Mouse (Mus musculus) spleen, adult 2 months (tissue): Measurements from ENCODE around the gene Heyl. TPM values are rescaled to one million over a fixed set of nuclear protein-coding genes. Genes with fewer than 3 reads are reported as not detected.

ENCODE experiments used
- DNase-seq, 2 experiments: peaks; one replicate each; pipeline versions ENCODE4 v3.0.0 to v3.0.0-alpha.2; 2012 to 2021; ENCODE audit warnings: low spot score in 2 of 2, low read depth in 1 of 2
- H3K27ac ChIP-seq: fragments of 200-500 bp; 2 replicates; pipeline ENCODE4 v1.5.1; 2012; ENCODE audit warnings: low read length, inconsistent platforms; ENCODE audit not compliant: insufficient read depth
- H3K27me3 ChIP-seq: fragments of 200-500 bp; 2 replicates; pipeline ENCODE4 v1.6.1; 2012; ENCODE audit warnings: mild to moderate bottlenecking, moderate library complexity, low read length, inconsistent platforms; ENCODE audit not compliant: control insufficient read depth, insufficient read depth
- H3K36me3 ChIP-seq: fragments of 200-500 bp; 2 replicates; pipeline ENCODE4 v1.6.1; 2012; ENCODE audit warnings: mild to moderate bottlenecking, low read length, inconsistent platforms; ENCODE audit not compliant: control insufficient read depth, insufficient read depth
- H3K4me1 ChIP-seq: fragments of 200-500 bp; 2 replicates; pipeline ENCODE4 v1.6.1; 2011; ENCODE audit warnings: inconsistent platforms; ENCODE audit not compliant: control insufficient read depth, insufficient read depth, insufficient read length
- H3K4me3 ChIP-seq: fragments of 200-500 bp; 2 replicates; pipeline ENCODE4 v1.5.1; 2011; ENCODE audit warnings: mild to moderate bottlenecking, inconsistent platforms; ENCODE audit not compliant: insufficient read depth, insufficient read length; ENCODE audit errors: extremely low read depth
- CTCF ChIP-seq: fragments of 200-500 bp; IDR thresholded peaks from 2 replicates; pipeline ENCODE4 v1.5.1; 2011; ENCODE audit warnings: mild to moderate bottlenecking, inconsistent platforms; ENCODE audit not compliant: insufficient read depth, insufficient read length, insufficient replicate concordance; ENCODE audit errors: extremely low read depth
- POLR2A ChIP-seq: fragments of 200-500 bp; IDR thresholded peaks from 2 replicates; pipeline ENCODE4 v1.6.1; 2011; ENCODE audit warnings: low read depth, low read length, inconsistent platforms
- WGBS: fragments of 180-500 bp; shearing (Covaris S2); methylation state at CpG from one replicate; pipeline ENCODE4 v1.1.7; 2018; 5-methylcytosine and 5-hydroxymethylcytosine counted together
- polyA plus RNA-seq: library from polyadenylated mRNA; depleted of rRNA; stranded (reverse); fragments of >200 nt; gene quantifications from 2 replicates; pipeline ENCODE4 v1.2.3, GENCODE M21; 2012

The Heyl gene
- polyA plus RNA-seq, 1 experiment = 2.9 TPM

GRCm38 (mm10) chr4:123215367-123215766 lies 18.0 kb upstream of the Heyl start:
- no peaks in the 10 kb centered on the region for H3K36me3 ChIP-seq
- no peak for DNase-seq
- WGBS = 86% methylated on average over 1 of the region's 1 CpGs
- TF ChIP-seq POLR2A (no peak), CTCF (no peak)
- H3K4me3 ChIP-seq = no peak overlapping the region
- no peaks in the 10 kb centered on the region for H3K4me1 ChIP-seq
- no peak overlapping the region for H3K27ac ChIP-seq
- no peaks in the 10 kb centered on the region for H3K27me3 ChIP-seq

DNA sequence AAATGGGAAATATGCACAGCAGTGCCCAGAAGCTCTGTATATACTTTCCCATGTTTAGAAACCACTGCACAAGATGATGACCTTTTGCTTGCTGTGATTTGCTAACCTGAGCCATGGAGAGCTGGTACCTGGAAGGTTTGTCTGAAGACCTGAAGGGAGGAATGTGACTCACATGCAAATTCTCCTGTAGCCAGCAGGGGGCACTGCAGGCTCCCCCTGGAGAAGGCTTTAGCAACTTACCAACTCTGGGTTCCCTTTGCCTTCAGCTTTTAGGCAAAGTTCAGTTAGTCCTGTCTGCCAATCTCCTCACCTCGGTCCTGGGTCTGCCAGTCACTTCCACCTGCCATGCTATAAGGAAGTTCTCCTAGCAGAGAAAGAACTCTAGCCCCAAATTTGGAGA lies 16.6 kb upstream of the Heyl start:
- no peaks in the 10 kb centered on the region for H3K27me3 ChIP-seq
- 4% methylated on average over 1 of the region's 1 CpGs for WGBS
- no peaks in the 10 kb centered on the region for H3K4me1 ChIP-seq
- no peak overlapping the region for H3K4me3 ChIP-seq
- peak; percentile 67; the same call in 1 of the 2 replicates for TF ChIP-seq CTCF
- TF ChIP-seq POLR2A = no peak
- DNase-seq = peak; percentile 17 to 25
- no peaks in the 10 kb centered on the region for H3K36me3 ChIP-seq
- no peak overlapping the region for H3K27ac ChIP-seq

DNA sequence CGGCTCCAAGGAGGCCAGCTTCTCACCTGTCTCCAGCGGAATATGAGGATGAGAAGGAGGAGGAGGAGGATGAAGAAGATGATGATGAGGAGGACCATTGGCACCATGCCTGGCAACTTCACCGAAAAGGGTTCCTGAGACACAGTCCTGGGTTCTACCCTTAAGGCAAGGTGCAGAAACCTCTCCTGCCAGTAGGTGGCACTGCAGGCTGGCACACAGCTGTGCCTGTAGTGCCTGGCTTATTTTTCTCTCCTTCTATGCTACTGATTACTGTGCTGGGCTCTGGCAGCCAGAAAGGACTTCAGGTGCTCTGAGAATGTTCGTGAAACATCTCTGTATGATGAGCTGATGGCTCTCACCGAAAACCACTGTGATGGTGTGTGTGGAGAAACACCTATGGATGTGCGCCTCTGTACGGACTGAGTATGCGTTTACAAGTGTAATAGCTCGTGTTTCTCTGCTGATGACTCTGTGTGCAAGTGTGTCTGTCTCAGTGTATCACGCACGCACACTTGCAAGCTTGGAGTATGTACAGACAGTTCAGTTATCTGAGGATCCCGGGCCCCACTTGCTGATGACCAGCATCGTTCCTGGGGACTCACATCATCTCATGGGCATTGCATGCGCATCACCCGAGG lies 13.5 kb upstream of the Heyl start:
- Histone ChIP-seq H3K27me3 (no peaks in the 10 kb centered on the region), H3K36me3 (no peaks in the 10 kb centered on the region), H3K27ac (no peak overlapping the region), H3K4me3 (no peak overlapping the region), H3K4me1 (no peaks in the 10 kb centered on the region)
- DNase-seq = peak in 1 of 2 experiments; percentile 60
- WGBS = 70% methylated on average over 15 of the region's 15 CpGs
- TF ChIP-seq CTCF = peak; percentile 90; the same call in 1 of the 2 replicates
- TF ChIP-seq POLR2A = no peak

- no peaks in the 10 kb centered on the region for H3K36me3 ChIP-seq
- H3K4me1 ChIP-seq = no peaks in the 10 kb centered on the region
- no peaks in the 10 kb centered on the region for H3K27me3 ChIP-seq
- 89% methylated on average over 4 of the region's 4 CpGs for WGBS
- H3K27ac ChIP-seq = no peak overlapping the region
- DNase-seq = no peak
- H3K4me3 ChIP-seq = no peak overlapping the region
- TF ChIP-seq POLR2A (no peak), CTCF (no peak)
These were observed 12.7 kb upstream of the Heyl start for GRCm38 (mm10) chr4:123220637-123221036.

DNA sequence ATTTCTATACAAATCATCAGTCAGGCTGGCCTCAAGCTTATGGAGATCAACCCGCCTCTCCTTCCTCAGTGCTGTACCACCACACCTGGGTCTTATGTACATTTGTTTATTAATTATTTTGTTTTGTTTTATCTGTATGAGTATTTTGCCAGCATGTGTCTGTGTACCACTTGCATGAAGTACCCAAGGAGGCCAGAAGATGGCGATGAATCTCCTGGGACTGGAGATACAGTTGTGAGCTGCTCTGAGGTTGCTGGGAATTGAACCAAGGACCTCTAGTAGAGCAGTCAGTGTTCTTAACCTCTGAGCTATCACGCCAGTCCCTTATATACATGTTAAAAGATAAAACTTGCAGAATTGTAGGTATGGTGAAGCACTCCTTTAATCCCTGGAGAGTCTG lies 10.0 kb upstream of the Heyl start:
- no peak overlapping the region for H3K4me3 ChIP-seq
- no peaks in the 10 kb centered on the region for H3K36me3 ChIP-seq
- WGBS = 73% methylated on average over 3 of the region's 3 CpGs
- DNase-seq = no peak
- 0 out of 2 replicates have a peak, but pooled peaks cover 2% of the 10 kb centered on the region for H3K4me1 ChIP-seq
- H3K27ac ChIP-seq = no peak overlapping the region
- H3K27me3 ChIP-seq = no peaks in the 10 kb centered on the region
- TF ChIP-seq POLR2A (no peak), CTCF (no peak)

DNA sequence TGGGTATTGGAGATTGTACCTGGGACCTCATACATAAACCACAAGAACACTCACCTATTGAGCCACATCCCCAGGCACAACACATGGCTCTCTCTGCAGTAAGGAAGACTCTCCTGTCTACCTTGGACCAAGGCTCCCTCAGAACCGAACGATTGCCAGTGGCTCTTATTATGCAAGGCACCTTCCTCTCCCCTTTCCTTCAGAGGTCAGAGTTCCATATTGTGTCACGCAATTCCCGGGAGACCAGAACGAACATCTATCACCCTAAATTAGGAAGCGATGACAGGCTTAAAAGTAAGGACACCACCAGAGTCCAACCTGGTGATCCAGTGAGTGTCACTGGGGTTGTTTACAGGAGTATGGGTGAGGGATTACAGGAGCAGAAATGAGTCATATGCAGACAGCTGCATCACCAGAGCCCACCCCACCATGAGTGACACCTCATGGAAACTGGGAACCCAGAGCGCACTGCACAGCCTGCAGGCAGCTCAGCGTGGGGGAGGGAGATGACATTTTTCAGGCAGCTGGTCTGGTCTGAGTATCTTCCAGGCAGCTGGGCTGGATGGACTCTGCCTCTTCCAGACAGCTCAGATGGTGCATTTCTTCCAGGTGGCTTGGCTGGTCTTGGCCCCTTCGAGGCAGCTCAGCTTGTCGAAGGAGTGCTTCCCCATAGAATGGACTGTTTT lies 7.5 kb upstream of the Heyl start:
- Histone ChIP-seq H3K4me3 (no peak overlapping the region), H3K4me1 (0 out of 2 replicates have a peak, but pooled peaks cover 3% of the 10 kb centered on the region), H3K27me3 (no peaks in the 10 kb centered on the region), H3K36me3 (no peaks in the 10 kb centered on the region), H3K27ac (no peak overlapping the region)
- TF ChIP-seq POLR2A = no peak
- TF ChIP-seq CTCF = no peak
- no peak for DNase-seq
- WGBS = 77% methylated on average over 10 of the region's 10 CpGs

DNA sequence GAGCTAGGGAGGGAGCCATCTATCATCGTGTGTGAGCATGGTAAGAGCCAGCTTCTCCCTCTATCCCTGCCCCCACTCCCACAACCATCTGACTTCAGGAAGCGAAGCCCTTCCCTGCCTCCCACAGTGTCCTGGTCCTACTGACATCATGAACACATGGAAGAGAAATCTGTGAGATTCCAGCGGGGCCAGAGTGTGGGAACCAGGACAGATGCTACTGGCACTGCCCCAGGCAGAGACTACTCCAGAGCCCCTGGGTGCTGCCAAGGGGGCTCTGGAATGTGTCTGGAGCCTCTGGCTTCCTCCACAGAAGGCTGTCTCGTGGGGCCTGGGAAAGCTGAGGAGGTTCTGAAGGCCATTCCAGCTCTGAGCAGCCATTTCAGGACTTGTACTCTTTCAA lies 5.6 kb upstream of the Heyl start:
- H3K36me3 ChIP-seq = no peaks in the 10 kb centered on the region
- TF ChIP-seq CTCF (no peak), POLR2A (no peak)
- H3K4me1 ChIP-seq = peaks cover 3% of the 10 kb centered on the region; the same call in 1 of the 2 replicates
- no peaks in the 10 kb centered on the region for H3K27me3 ChIP-seq
- H3K27ac ChIP-seq = no peak overlapping the region
- H3K4me3 ChIP-seq = no peak overlapping the region
- no peak for DNase-seq
- 75% methylated on average over 4 of the region's 4 CpGs for WGBS
